Mouse (Mus musculus) forebrain, embryonic 13.5 days (tissue): ENCODE results near the gene Lrrc28. TPM values are rescaled to one million over a fixed set of nuclear protein-coding genes. Genes with fewer than 3 reads are reported as not detected.

Experiments
- ATAC-seq: fragments of 200-750 bp; cut with Nextera tagmentation; 2 replicates; pipeline ENCODE4 v1.8.0; 2017
- H3K27ac ChIP-seq: fragments of 300-500 bp; sonication (generic); 2 replicates; pipeline ENCODE4 v1.5.1; 2015; ENCODE audit warnings: inconsistent platforms, mild to moderate bottlenecking, moderate library complexity
- H3K27me3 ChIP-seq: fragments of 300-500 bp; sonication (generic); 2 replicates; pipeline ENCODE4 v1.6.1; 2015; ENCODE audit warnings: mild to moderate bottlenecking, inconsistent platforms
- H3K36me3 ChIP-seq: fragments of 300-500 bp; sonication (generic); 2 replicates; pipeline ENCODE4 v1.6.1; 2015; ENCODE audit warnings: mild to moderate bottlenecking, inconsistent platforms; ENCODE audit not compliant: poor library complexity, severe bottlenecking
- H3K4me1 ChIP-seq: fragments of 300-500 bp; sonication (generic); 2 replicates; pipeline ENCODE4 v1.6.1; 2015; ENCODE audit warnings: inconsistent platforms
- H3K4me2 ChIP-seq: fragments of 300-500 bp; sonication (generic); 2 replicates; pipeline ENCODE4 v1.6.1; 2015; ENCODE audit warnings: inconsistent platforms, mild to moderate bottlenecking, moderate library complexity
- H3K4me3 ChIP-seq: fragments of 300-500 bp; sonication (generic); 2 replicates; pipeline ENCODE4 v1.5.1; 2015; ENCODE audit warnings: mild to moderate bottlenecking, inconsistent platforms
- H3K9ac ChIP-seq: fragments of 300-500 bp; sonication (generic); 2 replicates; pipeline ENCODE4 v1.6.1; 2015; ENCODE audit warnings: mild to moderate bottlenecking, inconsistent platforms
- H3K9me3 ChIP-seq: fragments of 300-500 bp; sonication (generic); replicated peaks from 2 replicates; pipeline ENCODE4 v1.6.1; 2016; ENCODE audit warnings: inconsistent platforms
- WGBS: fragments of 180-500 bp; shearing (Covaris S2); methylation state at CpG from one replicate; pipeline ENCODE4 v1.1.7; 2015; 5-methylcytosine and 5-hydroxymethylcytosine counted together
- polyA plus RNA-seq: library from polyadenylated mRNA; unstranded; fragments of >200 nt; fragmentation: Nextera tagmentation; extraction: Ambion mirVana; gene quantifications from 2 replicates; pipeline ENCODE4 v1.2.1, GENCODE M21; 2015

The Lrrc28 gene
- polyA plus RNA-seq, 1 experiment from 2014 or later: 28.1 TPM

DNA sequence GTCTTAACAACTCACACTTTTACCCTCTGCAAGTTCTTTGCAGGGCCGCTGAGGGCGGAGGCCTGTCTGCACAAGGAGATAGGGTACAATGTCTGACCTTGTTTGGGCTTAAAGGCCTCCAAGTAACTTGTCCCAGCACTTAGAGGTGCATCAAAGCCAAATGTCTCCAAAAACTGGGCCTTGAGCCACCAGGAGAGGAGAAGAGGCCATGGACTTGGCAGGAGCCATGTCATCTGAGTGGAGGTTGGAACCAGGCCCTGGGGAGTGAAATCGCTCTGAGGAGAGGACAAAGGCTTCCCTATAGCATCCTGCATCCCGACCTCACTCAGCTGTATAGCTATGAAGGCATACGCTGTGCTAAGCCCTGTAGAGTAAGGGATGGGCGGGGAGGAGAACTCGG is 145.6 kb downstream of the Lrrc28 start:
- 87% methylated on average over 7 of the region's 7 CpGs for WGBS
- H3K36me3 ChIP-seq: no peaks in the 10 kb centered on the region
- H3K27ac ChIP-seq: no peak overlapping the region
- peaks cover 14% of the 10 kb centered on the region for H3K4me1 ChIP-seq
- H3K4me3 ChIP-seq: no peak overlapping the region
- no peak overlapping the region for H3K9ac ChIP-seq
- no peaks in the 10 kb centered on the region for H3K9me3 ChIP-seq
- H3K27me3 ChIP-seq: no peaks in the 10 kb centered on the region
- no peak overlapping the region for H3K4me2 ChIP-seq
- no peak for ATAC-seq

DNA sequence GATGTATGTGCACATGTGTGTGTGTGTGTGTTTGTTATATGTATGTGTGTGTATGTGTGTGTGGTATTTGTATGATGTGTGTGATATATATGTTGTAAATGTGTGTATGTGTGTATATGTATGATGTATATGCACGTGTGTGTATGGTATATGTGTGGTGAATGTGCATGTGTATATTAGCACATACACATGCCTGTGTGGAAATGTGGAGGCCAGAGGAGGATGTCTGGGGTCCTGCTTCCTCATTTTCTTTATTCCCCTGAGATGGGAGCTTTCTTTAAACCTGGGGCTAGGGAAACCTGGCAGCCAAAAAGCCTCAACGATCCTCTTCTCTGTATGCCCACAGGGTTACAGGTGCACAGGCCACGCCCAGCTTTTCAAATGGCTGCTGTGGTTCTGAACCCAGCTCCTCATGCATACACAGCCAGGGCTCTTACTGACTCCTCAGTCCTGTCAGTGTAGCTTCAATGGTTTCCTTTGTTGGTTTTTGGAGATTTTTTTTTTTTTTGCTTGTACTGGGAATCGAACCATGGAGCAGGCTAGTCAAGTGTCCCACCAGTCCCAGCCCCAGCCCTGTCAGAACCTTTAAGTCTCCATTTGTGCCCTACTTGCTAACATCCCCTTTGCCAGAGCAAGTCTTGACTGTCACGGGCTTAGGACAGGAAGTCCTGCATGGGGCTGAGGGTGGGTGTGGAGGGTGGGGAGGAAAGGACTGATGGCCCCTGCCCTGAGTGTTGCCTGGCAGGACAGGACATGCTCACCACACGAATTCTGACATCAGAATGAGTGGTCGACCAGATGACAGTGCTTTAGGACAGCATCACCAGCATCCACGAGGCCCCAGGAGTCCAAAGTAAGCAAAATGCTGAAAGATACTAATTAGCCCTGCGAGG is 151.0 kb downstream of the Lrrc28 start:
- Histone ChIP-seq H3K27me3 (no peaks in the 10 kb centered on the region), H3K36me3 (no peaks in the 10 kb centered on the region), H3K27ac (no peak overlapping the region), H3K9ac (0 out of 2 replicates have a peak overlapping the region, but pooled peaks have one; percentile 12), H3K4me2 (no peak overlapping the region), H3K9me3 (no peaks in the 10 kb centered on the region), H3K4me1 (no peaks in the 10 kb centered on the region), H3K4me3 (no peak overlapping the region)
- 78% methylated on average over 9 of the region's 9 CpGs for WGBS
- ATAC-seq: no peak

DNA sequence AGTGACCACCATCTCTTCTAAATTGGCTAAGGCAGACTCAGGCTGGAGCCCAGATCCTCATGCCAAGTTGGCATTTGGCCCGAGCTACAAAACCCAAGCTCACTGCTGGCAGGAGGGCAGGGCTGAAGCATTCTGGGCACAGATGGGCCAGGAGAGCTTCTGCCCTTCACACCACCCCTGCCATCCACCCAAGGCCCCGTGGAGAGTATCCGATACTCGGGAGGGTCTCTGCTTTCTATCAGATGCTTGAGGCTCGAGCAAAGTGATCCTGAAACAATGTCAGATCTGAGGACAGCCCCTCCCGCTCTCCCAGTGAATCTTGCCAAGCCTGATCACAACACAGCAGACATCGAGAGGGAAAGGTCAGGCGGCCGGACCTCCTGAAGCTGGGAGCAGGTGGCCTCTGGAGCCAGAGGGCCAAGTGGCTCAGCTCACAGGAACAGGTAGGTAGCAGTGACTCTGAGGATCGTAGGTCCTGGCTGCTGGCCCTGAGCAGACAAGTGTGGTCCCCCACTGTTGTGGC is 157.1 kb downstream of the Lrrc28 start:
- no peak for ATAC-seq
- WGBS: 82% methylated on average over 10 of the region's 10 CpGs

DNA sequence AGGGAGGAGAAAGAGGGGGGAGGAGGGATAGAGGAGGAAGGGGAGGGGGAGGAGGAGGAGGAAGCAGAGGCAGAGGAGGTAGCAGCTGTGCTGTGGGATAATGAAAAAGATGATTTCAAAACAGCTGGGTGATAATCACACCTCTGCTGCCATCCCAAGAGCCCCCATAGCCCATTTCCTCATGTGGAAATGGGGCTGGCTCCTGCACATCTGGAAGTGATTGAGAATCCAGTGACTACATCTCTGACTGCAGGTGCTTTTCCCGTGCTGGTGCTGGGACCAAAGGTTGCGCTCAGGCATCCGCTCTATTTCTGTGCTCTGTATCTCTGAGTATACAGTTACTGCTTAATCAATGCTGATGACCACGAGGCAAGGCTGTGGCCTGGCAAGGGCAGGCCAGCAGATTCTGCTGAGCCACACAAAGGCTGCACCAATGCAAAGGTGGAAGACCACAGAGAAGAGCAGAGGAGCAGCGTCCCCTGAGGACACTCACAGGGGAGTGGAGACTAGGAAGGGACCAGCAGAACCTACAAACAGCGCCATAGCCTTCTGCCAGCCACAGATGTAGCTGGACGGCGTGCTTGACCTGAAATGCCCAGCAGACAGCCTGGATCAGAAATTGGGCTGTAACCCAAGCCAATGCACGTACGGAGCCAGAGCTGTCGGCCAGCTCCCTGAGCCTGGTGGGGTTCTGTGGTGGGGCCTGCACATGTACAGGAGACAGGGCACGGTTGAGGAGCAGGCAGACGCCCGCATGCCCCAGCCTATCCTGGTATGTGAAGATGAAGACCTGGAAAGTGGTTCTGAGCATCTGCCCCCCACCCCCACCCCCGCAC is 157.9 kb downstream of the Lrrc28 start:
- no peak overlapping the region for H3K27ac ChIP-seq
- H3K9me3 ChIP-seq: no peaks in the 10 kb centered on the region
- H3K4me3 ChIP-seq: no peak overlapping the region
- H3K36me3 ChIP-seq: no peaks in the 10 kb centered on the region
- WGBS: 83% methylated on average over 15 of the region's 15 CpGs
- H3K27me3 ChIP-seq: no peaks in the 10 kb centered on the region
- H3K4me2 ChIP-seq: no peak overlapping the region
- H3K9ac ChIP-seq: no peak overlapping the region
- no peak for ATAC-seq
- H3K4me1 ChIP-seq: 0 out of 2 replicates have a peak, but pooled peaks cover 4% of the 10 kb centered on the region

More for the DNA sequence above, 157.1 kb downstream of the Lrrc28 start:
- Histone ChIP-seq H3K4me2 (no peak overlapping the region), H3K27me3 (no peaks in the 10 kb centered on the region), H3K9ac (no peak overlapping the region), H3K9me3 (no peaks in the 10 kb centered on the region), H3K4me3 (no peak overlapping the region), H3K27ac (no peak overlapping the region), H3K4me1 (no peaks in the 10 kb centered on the region), H3K36me3 (no peaks in the 10 kb centered on the region)

DNA sequence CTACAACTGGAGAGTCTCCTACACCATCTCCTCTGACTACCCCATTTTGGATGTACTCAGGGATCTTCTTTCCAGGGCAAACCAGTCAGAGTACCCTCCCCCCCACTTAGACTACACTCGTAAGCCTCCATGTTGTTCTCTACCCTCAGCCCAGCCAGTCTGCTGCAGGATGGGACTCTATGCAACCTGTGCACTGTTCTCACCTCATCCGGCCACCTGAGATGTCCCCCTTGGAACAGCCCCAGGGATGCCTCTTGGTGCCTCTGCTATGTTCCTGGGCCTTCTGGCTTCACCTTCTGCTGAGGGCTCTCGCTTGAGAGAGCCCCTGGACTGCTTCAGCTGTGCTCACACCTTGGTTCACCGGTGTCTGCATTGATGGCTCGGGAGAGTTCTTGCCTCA is 158.7 kb downstream of the Lrrc28 start:
- Histone ChIP-seq H3K4me3 (no peak overlapping the region), H3K36me3 (no peaks in the 10 kb centered on the region), H3K4me1 (0 out of 2 replicates have a peak, but pooled peaks cover 4% of the 10 kb centered on the region), H3K27me3 (no peaks in the 10 kb centered on the region), H3K9ac (no peak overlapping the region), H3K27ac (no peak overlapping the region), H3K4me2 (no peak overlapping the region), H3K9me3 (no peaks in the 10 kb centered on the region)
- ATAC-seq: no peak
- WGBS: 80% methylated on average over 5 of the region's 5 CpGs

DNA sequence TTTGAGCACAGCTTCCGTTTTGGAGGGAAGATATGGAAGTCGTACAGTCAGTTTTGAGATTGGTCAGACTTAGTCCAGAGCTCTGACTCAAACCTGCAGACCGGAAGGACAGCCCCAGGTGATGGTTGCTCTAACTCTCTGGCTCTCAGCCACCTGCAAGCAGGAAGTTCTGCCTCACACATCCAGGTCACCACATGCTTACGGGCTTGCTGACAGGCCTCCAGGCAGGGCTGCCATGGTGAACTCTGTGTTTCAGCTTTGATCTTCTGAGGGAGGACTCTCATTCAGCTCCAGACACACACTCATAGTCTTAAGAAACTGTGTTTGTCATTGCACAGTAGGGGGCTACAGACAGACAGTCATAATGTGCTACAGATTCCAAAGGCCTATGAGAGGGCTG is 161.4 kb downstream of the Lrrc28 start:
- Histone ChIP-seq H3K27me3 (no peaks in the 10 kb centered on the region), H3K27ac (no peak overlapping the region), H3K4me1 (peaks cover 18% of the 10 kb centered on the region), H3K4me3 (no peak overlapping the region), H3K36me3 (no peaks in the 10 kb centered on the region), H3K9me3 (no peaks in the 10 kb centered on the region), H3K9ac (no peak overlapping the region), H3K4me2 (no peak overlapping the region)
- 89% methylated on average over 4 of the region's 4 CpGs for WGBS
- no peak for ATAC-seq

DNA sequence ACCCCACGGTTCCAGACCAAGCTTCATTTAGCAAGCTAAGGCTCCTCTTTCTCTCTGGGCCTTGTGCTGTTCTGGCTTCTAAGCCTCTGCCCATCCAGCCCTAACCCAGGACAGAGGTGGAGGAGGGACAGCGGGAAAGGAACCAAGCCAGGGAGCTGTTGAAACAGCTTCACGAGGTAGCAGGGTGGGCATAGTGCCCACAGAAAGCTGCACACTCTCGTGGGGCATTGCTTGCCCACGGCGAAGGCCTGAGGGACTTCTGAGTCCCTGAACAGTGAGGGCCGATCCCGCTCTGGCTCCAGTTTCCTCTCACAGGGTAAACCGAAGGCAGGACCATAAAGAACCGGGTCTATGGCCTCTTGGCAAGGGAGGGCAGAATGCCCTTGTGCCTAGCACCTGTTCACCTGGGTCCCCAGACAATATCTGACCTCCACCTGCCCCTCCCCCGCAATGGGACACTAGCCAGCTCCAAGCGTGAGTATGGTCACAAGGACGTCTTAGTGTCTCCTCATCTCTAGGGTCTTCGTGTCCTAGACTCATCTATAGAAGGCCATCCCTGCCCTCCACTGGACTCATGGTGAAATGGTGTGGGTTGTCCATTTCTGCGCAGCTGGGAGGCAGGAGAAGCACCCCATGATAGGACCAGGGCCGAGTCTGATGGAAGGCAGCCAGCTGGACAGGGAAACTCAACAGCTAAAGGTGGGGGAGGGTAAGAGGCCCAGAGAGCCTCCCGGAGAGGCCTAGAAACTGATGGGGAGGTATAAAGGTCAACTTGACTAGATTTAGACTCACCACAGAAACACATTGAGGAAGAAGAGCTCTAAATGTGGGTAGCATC is 165.3 kb downstream of the Lrrc28 start:
- no peaks in the 10 kb centered on the region for H3K27me3 ChIP-seq

DNA sequence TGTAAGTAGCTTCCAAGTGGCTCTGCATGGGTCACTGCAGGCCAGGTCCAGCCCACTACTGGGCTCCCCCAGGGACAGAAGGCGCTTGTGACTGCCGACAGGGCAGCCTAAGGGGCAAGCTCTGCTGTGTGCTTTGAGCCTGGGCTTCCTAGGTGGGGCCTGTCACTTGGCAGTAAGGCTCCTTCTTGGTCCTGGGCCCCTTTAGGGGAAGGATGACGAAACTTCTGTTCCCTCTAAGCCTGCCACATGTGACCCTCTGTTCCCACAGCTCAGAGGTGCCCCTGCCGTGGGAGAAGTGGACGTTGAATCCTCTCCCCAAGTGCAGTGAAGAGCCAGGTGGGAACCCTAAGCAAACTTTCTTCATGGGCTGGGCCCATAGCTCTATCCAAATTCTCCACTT is 165.9 kb downstream of the Lrrc28 start:
- 66% methylated on average over 5 of the region's 5 CpGs for WGBS
- Histone ChIP-seq H3K9me3 (no peaks in the 10 kb centered on the region), H3K4me2 (no peak overlapping the region), H3K4me3 (no peak overlapping the region), H3K4me1 (peaks cover 36% of the 10 kb centered on the region), H3K27me3 (no peaks in the 10 kb centered on the region), H3K36me3 (no peaks in the 10 kb centered on the region), H3K27ac (peak overlapping the region; percentile 66; the same call in 1 of the 2 replicates), H3K9ac (no peak overlapping the region)
- peak; percentile 4; the same call in 1 of the 2 replicates for ATAC-seq

More for the DNA sequence above, 165.3 kb downstream of the Lrrc28 start:
- ATAC-seq: no peak
- Histone ChIP-seq H3K9ac (no peak overlapping the region), H3K4me2 (no peak overlapping the region), H3K36me3 (no peaks in the 10 kb centered on the region), H3K4me3 (no peak overlapping the region), H3K27ac (no peak overlapping the region), H3K9me3 (no peaks in the 10 kb centered on the region), H3K4me1 (peaks cover 36% of the 10 kb centered on the region)
- 83% methylated on average over 17 of the region's 17 CpGs for WGBS

DNA sequence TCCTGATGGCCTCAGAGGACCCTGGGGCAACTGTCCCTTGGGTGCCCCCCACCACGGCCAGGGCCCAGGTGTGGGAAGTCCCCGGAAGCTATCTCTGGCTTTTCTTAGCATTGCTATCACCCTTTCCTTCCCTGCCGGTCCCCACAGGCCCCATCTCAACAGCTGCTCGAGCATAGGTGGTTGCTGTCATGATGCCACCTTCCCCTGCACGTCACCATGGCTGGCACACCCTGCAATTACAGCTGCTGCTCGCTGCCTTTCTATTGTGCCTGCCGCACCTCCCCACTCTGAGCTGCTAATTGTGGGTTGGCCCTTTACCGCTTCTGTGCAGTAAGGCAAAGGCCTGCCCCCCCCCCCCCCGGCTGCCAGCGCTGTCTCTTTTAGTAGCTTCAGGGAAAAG is 167.1 kb downstream of the Lrrc28 start:
- 24% methylated on average over 8 of the region's 10 CpGs for WGBS
- Histone ChIP-seq H3K27ac (peak overlapping the region; percentile 82), H3K4me3 (no peak overlapping the region), H3K27me3 (no peaks in the 10 kb centered on the region), H3K36me3 (no peaks in the 10 kb centered on the region), H3K4me2 (peak overlapping the region; percentile 18; the same call in 1 of the 2 replicates), H3K9ac (no peak overlapping the region), H3K9me3 (no peaks in the 10 kb centered on the region), H3K4me1 (peaks cover 36% of the 10 kb centered on the region)
- peak; percentile 82 for ATAC-seq

DNA sequence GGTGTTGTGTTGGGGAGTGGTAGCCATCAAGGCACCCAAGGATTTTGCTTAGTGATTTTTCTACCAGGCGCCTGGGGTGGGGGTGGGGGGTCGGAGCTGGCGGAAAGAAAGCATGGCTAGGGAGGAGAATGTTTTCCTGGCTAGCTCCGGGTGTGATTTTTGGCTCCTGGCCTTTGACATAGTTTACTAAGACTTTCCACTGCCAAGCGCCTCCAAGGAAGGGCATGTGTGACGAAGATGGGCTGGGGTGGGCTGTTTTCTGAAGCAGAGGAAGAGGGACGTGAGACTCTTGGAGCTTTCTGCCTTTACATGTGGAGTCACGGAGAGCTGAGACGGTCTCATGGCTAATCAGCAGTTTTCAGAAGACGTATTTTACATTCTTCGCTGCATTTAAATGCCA is 173.8 kb downstream of the Lrrc28 start:
- Histone ChIP-seq H3K9me3 (no peaks in the 10 kb centered on the region), H3K4me2 (no peak overlapping the region), H3K27me3 (peaks cover 11% of the 10 kb centered on the region), H3K4me1 (peaks cover 36% of the 10 kb centered on the region), H3K4me3 (no peak overlapping the region), H3K36me3 (no peaks in the 10 kb centered on the region), H3K27ac (no peak overlapping the region), H3K9ac (no peak overlapping the region)
- 88% methylated on average over 11 of the region's 11 CpGs for WGBS
- ATAC-seq: no peak

DNA sequence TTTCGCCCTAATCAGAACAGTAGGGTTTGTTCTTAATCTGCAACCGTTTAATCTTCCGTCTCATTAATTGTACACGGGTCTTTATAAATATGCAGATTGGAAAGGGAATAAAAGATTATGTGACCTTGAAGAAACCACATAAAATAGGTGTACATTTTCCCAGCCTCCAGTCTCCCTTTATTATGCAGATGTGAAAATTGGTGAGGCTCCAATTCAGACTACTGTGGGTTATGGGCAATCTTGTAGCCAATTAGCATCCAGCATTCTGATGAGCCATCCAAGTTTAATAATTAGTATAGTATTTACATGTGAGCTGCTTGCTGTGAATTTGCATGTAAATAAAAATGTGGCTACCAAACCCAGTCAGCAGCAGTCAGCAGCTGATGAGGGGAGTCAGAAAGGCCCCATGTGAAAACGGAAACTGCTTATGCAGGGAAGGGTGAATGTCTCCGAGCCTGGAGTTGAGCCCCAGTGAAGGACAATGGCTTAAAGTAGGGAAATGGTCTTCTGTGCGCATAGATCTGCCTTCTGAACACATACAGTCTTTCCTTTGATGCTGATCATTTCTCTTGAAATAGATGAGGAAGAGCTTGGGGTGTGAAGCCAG is 176.2 kb downstream of the Lrrc28 start:
- peaks cover 22% of the 10 kb centered on the region for H3K27me3 ChIP-seq
- H3K4me2 ChIP-seq: peak overlapping the region; percentile 15; the same call in 1 of the 2 replicates
- no peaks in the 10 kb centered on the region for H3K9me3 ChIP-seq
- H3K4me3 ChIP-seq: no peak overlapping the region
- H3K27ac ChIP-seq: peak overlapping the region; percentile 79
- H3K9ac ChIP-seq: no peak overlapping the region
- H3K36me3 ChIP-seq: no peaks in the 10 kb centered on the region
- 17% methylated on average over 7 of the region's 7 CpGs for WGBS
- peaks cover 30% of the 10 kb centered on the region for H3K4me1 ChIP-seq
- peak; percentile 93 for ATAC-seq
